Mouse (Mus musculus): ENCODE data around the gene Cib4. TPM values are rescaled to one million over a fixed set of nuclear protein-coding genes. Genes with fewer than 3 reads are reported as not detected.
A peak's percentile ranks its signal among the peaks of the same experiment; 100 is the strongest.

The Cib4 gene
- polyA plus RNA-seq, 1 experiment from 2014 or later: not detected

- WGBS (ENCODE audit: insufficient replicate concordance): 30% methylated on average over 6 of the region's 6 CpGs
- H3K9ac ChIP-seq: no peak overlapping the region
- no peaks in the 10 kb centered on the region for H3K27me3 ChIP-seq
- H3K9me3 ChIP-seq (replicated peaks): no peaks in the 10 kb centered on the region
- H3K4me1 ChIP-seq (replicated peaks): peaks cover 31% of the 10 kb centered on the region
- H3K4me2 ChIP-seq: peak overlapping the region; percentile 37
- ATAC-seq (ENCODE audit: insufficient read depth): peak; percentile 88
- no peak overlapping the region for H3K4me3 ChIP-seq (replicated peaks)
- H3K27ac ChIP-seq (replicated peaks): peak overlapping the region; percentile 80
- no peaks in the 10 kb centered on the region for H3K36me3 ChIP-seq (replicated peaks)
Measured at GRCm38 (mm10) chr5:30518547-30518946, 27.1 kb downstream of the Cib4 start.

GRCm38 (mm10) chr5:30518108-30518507 lies 27.5 kb downstream of the Cib4 start:
- Histone ChIP-seq H3K9me3 (replicated peaks) (no peaks in the 10 kb centered on the region), H3K27ac (replicated peaks) (peak overlapping the region; percentile 80), H3K4me2 (0 out of 2 replicates have a peak overlapping the region, but pooled peaks have one; percentile 37), H3K4me3 (replicated peaks) (no peak overlapping the region), H3K9ac (no peak overlapping the region), H3K36me3 (replicated peaks) (no peaks in the 10 kb centered on the region), H3K27me3 (no peaks in the 10 kb centered on the region), H3K4me1 (replicated peaks) (peaks cover 31% of the 10 kb centered on the region)
- 54% methylated on average over 5 of the region's 5 CpGs for WGBS (ENCODE audit: insufficient replicate concordance)
- ATAC-seq (ENCODE audit: insufficient read depth): no peak

DNA sequence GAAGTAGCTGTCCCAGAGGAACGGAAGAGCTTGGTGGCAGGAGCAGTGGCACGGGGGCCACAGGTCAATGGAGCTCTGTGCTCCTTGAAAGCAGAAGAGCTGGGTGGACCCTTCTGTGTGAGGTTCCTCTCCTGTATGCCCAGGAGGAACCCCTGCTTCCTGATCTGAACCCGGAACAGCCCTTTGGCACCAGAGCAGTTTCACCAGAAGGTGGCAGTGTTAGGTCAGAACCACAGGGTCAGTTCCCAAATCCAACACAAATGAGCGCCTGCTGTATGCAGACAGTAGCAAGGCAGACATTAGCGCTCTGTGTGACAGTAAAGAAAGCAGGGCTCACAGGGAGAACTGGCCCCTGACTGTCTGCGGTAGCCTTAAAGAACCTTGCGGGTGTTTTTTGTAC lies 29.3 kb downstream of the Cib4 start:
- no peak for ATAC-seq (ENCODE audit: insufficient read depth)

DNA sequence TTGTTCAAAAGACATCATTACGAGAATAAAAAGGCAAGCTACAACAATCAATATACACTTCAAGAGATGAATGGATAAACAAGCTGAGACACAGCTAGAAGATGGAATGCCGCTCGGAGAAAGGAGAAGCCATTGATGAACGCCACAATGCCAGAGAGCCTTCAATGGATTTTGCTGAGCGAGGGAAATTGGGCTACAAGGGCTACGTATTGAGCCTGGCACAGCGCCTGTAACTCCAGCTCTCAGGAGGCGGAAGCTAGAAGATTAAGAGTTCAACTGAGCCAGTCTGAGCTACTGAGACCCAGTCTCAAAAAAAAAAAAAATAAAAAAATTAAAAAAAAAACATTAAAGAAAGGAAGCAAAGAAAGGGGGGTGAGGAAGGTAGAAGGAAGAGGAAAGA lies 32.5 kb downstream of the Cib4 start:
- no peak for ATAC-seq (ENCODE audit: insufficient read depth)
- Histone ChIP-seq H3K4me2 (no peak overlapping the region), H3K27me3 (no peaks in the 10 kb centered on the region), H3K36me3 (replicated peaks) (no peaks in the 10 kb centered on the region), H3K9ac (no peak overlapping the region), H3K27ac (replicated peaks) (no peak overlapping the region), H3K4me3 (replicated peaks) (no peak overlapping the region), H3K4me1 (replicated peaks) (peaks cover 7% of the 10 kb centered on the region), H3K9me3 (replicated peaks) (no peaks in the 10 kb centered on the region)
- WGBS (ENCODE audit: insufficient replicate concordance): 71% methylated on average over 8 of the region's 8 CpGs

More for the DNA sequence above, 29.3 kb downstream of the Cib4 start:
- H3K27ac ChIP-seq (replicated peaks): no peak overlapping the region
- H3K4me1 ChIP-seq (replicated peaks): peaks cover 31% of the 10 kb centered on the region
- no peaks in the 10 kb centered on the region for H3K27me3 ChIP-seq
- H3K4me3 ChIP-seq (replicated peaks): no peak overlapping the region
- no peak overlapping the region for H3K4me2 ChIP-seq
- 35% methylated on average over 7 of the region's 7 CpGs for WGBS (ENCODE audit: insufficient replicate concordance)
- no peak overlapping the region for H3K9ac ChIP-seq
- no peaks in the 10 kb centered on the region for H3K36me3 ChIP-seq (replicated peaks)
- H3K9me3 ChIP-seq (replicated peaks): no peaks in the 10 kb centered on the region

DNA sequence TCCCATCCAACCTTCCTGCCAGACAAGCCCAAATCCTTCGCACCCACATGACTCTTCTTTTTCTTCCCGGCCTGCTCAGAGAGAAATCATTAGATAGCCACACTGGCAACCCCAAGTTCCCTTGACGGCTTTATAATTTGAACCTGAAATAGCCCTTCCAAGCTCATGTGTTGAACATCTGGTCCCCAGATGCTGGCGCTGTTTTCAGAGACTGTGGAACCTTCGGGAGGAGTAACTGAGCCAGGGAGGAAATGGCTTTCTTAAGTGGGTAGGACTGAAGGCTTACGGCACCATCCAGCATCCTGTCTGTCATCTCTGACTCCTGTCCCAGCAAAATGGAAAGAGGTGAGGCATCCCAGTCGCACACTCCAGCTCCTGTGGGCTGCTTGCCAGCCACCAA lies 48.3 kb downstream of the Cib4 start:
- Histone ChIP-seq H3K36me3 (replicated peaks) (no peaks in the 10 kb centered on the region), H3K27me3 (no peaks in the 10 kb centered on the region), H3K9me3 (replicated peaks) (no peaks in the 10 kb centered on the region), H3K9ac (no peak overlapping the region), H3K4me3 (replicated peaks) (no peak overlapping the region), H3K4me1 (replicated peaks) (no peaks in the 10 kb centered on the region), H3K27ac (replicated peaks) (no peak overlapping the region), H3K4me2 (no peak overlapping the region)
- ATAC-seq (ENCODE audit: insufficient read depth): no peak
- 61% methylated on average over 7 of the region's 7 CpGs for WGBS (ENCODE audit: insufficient replicate concordance)

DNA sequence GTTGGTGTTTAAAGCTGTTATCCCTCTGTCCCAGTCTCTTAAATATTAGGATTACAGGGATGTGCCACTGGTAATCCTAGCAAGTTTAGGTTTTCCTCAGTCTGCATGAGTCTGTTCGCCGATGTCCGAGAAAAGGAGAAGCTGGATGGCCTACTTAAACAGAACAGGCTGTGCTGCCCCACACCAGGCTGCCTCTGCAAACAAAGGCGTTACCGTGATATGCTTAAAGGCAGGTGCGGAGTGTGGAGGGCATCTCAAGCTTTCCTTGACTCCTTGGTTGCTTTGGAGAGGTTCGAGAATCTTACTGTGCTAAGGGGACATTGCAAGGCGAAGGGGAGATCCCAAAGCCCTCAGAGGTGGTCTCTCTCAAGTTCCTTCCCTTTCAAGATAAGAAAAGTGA lies 48.8 kb downstream of the Cib4 start:
- Histone ChIP-seq H3K27me3 (no peaks in the 10 kb centered on the region), H3K36me3 (replicated peaks) (no peaks in the 10 kb centered on the region), H3K9ac (no peak overlapping the region), H3K4me2 (no peak overlapping the region), H3K27ac (replicated peaks) (no peak overlapping the region), H3K4me3 (replicated peaks) (no peak overlapping the region), H3K4me1 (replicated peaks) (no peaks in the 10 kb centered on the region), H3K9me3 (replicated peaks) (no peaks in the 10 kb centered on the region)
- WGBS (ENCODE audit: insufficient replicate concordance): 62% methylated on average over 8 of the region's 8 CpGs
- no peak for ATAC-seq (ENCODE audit: insufficient read depth)

- H3K36me3 ChIP-seq (replicated peaks): no peaks in the 10 kb centered on the region
- ATAC-seq (ENCODE audit: insufficient read depth): no peak
Measured at GRCm38 (mm10) chr5:30495288-30495687, 50.3 kb downstream of the Cib4 start.

DNA sequence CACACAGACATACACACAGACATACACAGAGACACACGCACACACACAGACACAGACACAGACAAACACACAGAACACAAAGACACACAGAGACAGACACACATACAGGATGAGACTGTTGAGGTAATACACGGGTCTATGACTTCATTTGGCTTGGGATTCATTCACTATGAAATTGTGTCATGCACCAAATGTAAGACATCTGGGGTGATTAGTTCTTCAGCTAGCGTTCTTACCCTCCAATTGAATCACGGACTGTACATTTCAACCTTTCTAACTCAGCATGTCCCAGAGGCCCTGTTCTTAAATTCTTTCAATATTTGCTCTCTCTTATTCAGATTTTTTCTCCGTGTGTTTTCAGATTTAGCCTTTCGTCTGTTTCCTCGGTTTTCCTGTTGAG lies 51.0 kb downstream of the Cib4 start:
- 75% methylated on average over 7 of the region's 7 CpGs for WGBS (ENCODE audit: insufficient replicate concordance)
- Histone ChIP-seq H3K4me1 (replicated peaks) (no peaks in the 10 kb centered on the region), H3K4me3 (replicated peaks) (no peak overlapping the region), H3K27me3 (peaks cover 4% of the 10 kb centered on the region; the same call in 1 of the 2 replicates), H3K9me3 (replicated peaks) (no peaks in the 10 kb centered on the region), H3K36me3 (replicated peaks) (no peaks in the 10 kb centered on the region), H3K9ac (no peak overlapping the region), H3K27ac (replicated peaks) (no peak overlapping the region), H3K4me2 (no peak overlapping the region)
- no peak for ATAC-seq (ENCODE audit: insufficient read depth)

More at GRCm38 (mm10) chr5:30495288-30495687, 50.3 kb downstream of the Cib4 start:
- WGBS (ENCODE audit: insufficient replicate concordance): 71% methylated on average over 2 of the region's 2 CpGs
- no peak overlapping the region for H3K9ac ChIP-seq
- peaks cover 4% of the 10 kb centered on the region; the same call in 1 of the 2 replicates for H3K27me3 ChIP-seq
- no peak overlapping the region for H3K27ac ChIP-seq (replicated peaks)
- H3K9me3 ChIP-seq (replicated peaks): no peaks in the 10 kb centered on the region
- H3K4me3 ChIP-seq (replicated peaks): no peak overlapping the region
- no peak overlapping the region for H3K4me2 ChIP-seq
- H3K4me1 ChIP-seq (replicated peaks): no peaks in the 10 kb centered on the region

GRCm38 (mm10) chr5:30493723-30494122 lies 51.9 kb downstream of the Cib4 start:
- no peak overlapping the region for H3K4me2 ChIP-seq
- H3K4me3 ChIP-seq (replicated peaks): no peak overlapping the region
- H3K9me3 ChIP-seq (replicated peaks): no peaks in the 10 kb centered on the region
- H3K9ac ChIP-seq: no peak overlapping the region
- H3K36me3 ChIP-seq (replicated peaks): no peaks in the 10 kb centered on the region
- WGBS (ENCODE audit: insufficient replicate concordance): 40% methylated on average over 7 of the region's 7 CpGs
- ATAC-seq (ENCODE audit: insufficient read depth): no peak
- no peaks in the 10 kb centered on the region for H3K4me1 ChIP-seq (replicated peaks)
- no peak overlapping the region for H3K27ac ChIP-seq (replicated peaks)
- H3K27me3 ChIP-seq: peaks cover 4% of the 10 kb centered on the region; the same call in 1 of the 2 replicates

DNA sequence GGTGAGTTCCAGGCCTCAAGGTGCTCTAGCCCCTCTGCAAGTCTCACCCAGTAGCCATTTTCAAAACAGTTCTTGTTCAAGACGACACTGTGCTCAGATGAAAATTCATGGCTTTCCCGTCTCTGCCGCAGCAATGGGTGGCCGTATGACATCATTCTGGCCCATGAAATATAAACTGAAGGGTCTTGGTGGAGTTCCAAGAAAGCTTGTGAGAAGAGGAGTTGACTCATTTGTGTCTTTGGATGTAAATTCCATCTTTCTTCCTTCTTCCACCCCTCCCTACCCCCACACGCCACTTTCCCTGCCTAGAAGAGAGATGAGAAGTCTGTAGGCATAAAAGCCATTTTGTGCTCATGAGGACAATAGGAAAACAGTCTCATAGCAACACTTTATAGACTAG lies 54.8 kb downstream of the Cib4 start:
- no peaks in the 10 kb centered on the region for H3K9me3 ChIP-seq (replicated peaks)
- no peak overlapping the region for H3K9ac ChIP-seq
- peaks cover 4% of the 10 kb centered on the region; the same call in 1 of the 2 replicates for H3K27me3 ChIP-seq
- ATAC-seq (ENCODE audit: insufficient read depth): no peak
- no peaks in the 10 kb centered on the region for H3K4me1 ChIP-seq (replicated peaks)
- H3K4me2 ChIP-seq: no peak overlapping the region
- 57% methylated on average over 5 of the region's 5 CpGs for WGBS (ENCODE audit: insufficient replicate concordance)
- H3K36me3 ChIP-seq (replicated peaks): no peaks in the 10 kb centered on the region
- H3K27ac ChIP-seq (replicated peaks): no peak overlapping the region
- no peak overlapping the region for H3K4me3 ChIP-seq (replicated peaks)

GRCm38 (mm10) chr5:30490215-30490614 lies 55.4 kb downstream of the Cib4 start:
- peaks cover 4% of the 10 kb centered on the region; the same call in 1 of the 2 replicates for H3K27me3 ChIP-seq
- ATAC-seq (ENCODE audit: insufficient read depth): no peak
- H3K27ac ChIP-seq (replicated peaks): no peak overlapping the region
- no peaks in the 10 kb centered on the region for H3K9me3 ChIP-seq (replicated peaks)
- H3K36me3 ChIP-seq (replicated peaks): no peaks in the 10 kb centered on the region
- no peaks in the 10 kb centered on the region for H3K4me1 ChIP-seq (replicated peaks)
- H3K9ac ChIP-seq: no peak overlapping the region
- H3K4me2 ChIP-seq: no peak overlapping the region
- H3K4me3 ChIP-seq (replicated peaks): no peak overlapping the region

DNA sequence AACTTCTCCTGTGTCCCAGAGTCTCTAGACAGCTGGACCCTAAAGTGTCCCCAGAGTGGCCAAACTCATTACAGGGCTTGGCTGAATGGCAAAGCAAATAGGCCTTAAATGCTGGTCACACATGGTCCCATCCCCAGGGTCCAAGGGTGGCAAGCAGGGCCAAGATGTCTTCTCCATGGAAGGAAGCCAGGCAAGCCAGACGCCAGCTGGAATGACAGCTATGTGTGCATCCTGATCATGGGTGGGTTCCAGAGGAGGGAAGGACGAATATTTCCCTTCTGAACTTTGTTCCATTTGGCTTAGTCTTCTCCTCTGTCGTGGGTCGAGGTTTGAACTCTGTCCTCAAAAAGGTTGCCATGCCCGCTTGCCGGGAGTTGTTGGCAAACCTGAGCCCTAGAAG lies 60.5 kb downstream of the Cib4 start:
- no peaks in the 10 kb centered on the region for H3K4me1 ChIP-seq (replicated peaks)
- H3K9ac ChIP-seq: no peak overlapping the region
- WGBS (ENCODE audit: insufficient replicate concordance): 51% methylated on average over 6 of the region's 6 CpGs
- no peak overlapping the region for H3K27ac ChIP-seq (replicated peaks)
- H3K9me3 ChIP-seq (replicated peaks): no peaks in the 10 kb centered on the region
- no peak for ATAC-seq (ENCODE audit: insufficient read depth)
- H3K4me2 ChIP-seq: no peak overlapping the region
- H3K4me3 ChIP-seq (replicated peaks): no peak overlapping the region
- no peaks in the 10 kb centered on the region; the same call in 1 of the 2 replicates for H3K27me3 ChIP-seq
- no peaks in the 10 kb centered on the region for H3K36me3 ChIP-seq (replicated peaks)
